10 mouse cellular contexts compared by ENCODE assay signal in the genomic region with DNA sequence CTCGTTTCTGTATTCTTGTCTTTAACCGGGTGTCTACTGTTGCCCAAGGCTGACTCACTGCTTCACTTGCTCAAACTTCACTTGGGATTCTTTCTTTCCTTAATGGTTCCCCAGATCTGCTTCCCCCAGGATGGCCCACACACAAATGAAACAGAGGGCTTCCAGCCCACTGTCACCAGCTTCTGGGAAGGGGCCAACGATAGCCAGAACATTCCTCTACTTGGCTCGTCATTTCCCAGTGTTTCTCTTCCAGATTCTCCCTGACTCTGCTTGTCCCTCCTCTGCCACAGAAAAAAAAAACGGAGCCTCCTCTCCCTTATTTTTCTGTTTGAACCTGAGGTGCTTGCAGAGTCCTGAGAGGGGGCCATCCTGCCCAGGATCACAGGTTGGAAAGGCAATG. TPM values are rescaled to one million over a fixed set of nuclear protein-coding genes. Genes with fewer than 3 reads are reported as not detected.
DNase-seq lines count a peak whose midpoint lies in the region; ATAC-seq and TF ChIP-seq lines count a peak whose summit lies in the region.
"Had no signal": no experiment of that assay in that cellular context is flagged by ENCODE, and none has a peak within 500 bp of the region (broad histone marks: within the 10 kb centered on the region; RNA-seq: fewer than 3 reads in every experiment).

No protein-coding gene starts in this region.

- WGBS in intestine, embryonic 14.5 days, result 63% methylated on average over 5 of the region's 5 CpGs
- WGBS in stomach, postnatal 0 days, result 43% methylated on average over 5 of the region's 5 CpGs

- ATAC-seq in megakaryocyte, adult 5-6 weeks (ENCODE audit: poor library complexity, severe bottlenecking), result no peak
- ATAC-seq in intestine, embryonic 14.5 days (replicated peaks; ENCODE audit: low FRiP score, low TSS enrichment, low read depth), result no peak
- no peak for ATAC-seq in stomach, postnatal 0 days (ENCODE audit: low FRiP score, low TSS enrichment)

- H3K9me3 ChIP-seq in megakaryocyte, embryonic 14.5 days, result no peaks in the 10 kb centered on the region
- no peaks in the 10 kb centered on the region for H3K9me3 ChIP-seq in intestine, embryonic 14.5 days (ENCODE audit: control insufficient read depth, low read length)
- H3K9me3 ChIP-seq in stomach, postnatal 0 days (ENCODE audit: control insufficient read depth, low read length), result no peaks in the 10 kb centered on the region

- peaks cover 96% of the 10 kb centered on the region for H3K4me1 ChIP-seq in megakaryocyte, embryonic 14.5 days
- peaks cover 37% of the 10 kb centered on the region for H3K4me1 ChIP-seq in intestine, embryonic 14.5 days (replicated peaks; ENCODE audit: control insufficient read depth, insufficient read depth, low read length)
- peaks cover 19% of the 10 kb centered on the region; the same call in 1 of the 2 replicates for H3K4me1 ChIP-seq in stomach, postnatal 0 days (replicated peaks; ENCODE audit: control insufficient read depth, insufficient read depth)

- TF ChIP-seq CTCF in stomach, postnatal 0 days (IDR thresholded peaks at IDR 0.05; ENCODE audit: low read depth), result no peak

- 0 out of 2 replicates have a peak overlapping the region, but pooled peaks have one; percentile 22 for H3K4me2 ChIP-seq in intestine, embryonic 14.5 days (ENCODE audit: low read length)
- H3K4me2 ChIP-seq in stomach, postnatal 0 days (replicated peaks; ENCODE audit: low read depth), result peak overlapping the region; percentile 40

- H3K27me3 ChIP-seq in megakaryocyte, embryonic 14.5 days (replicated peaks), result peaks cover 2% of the 10 kb centered on the region
- no peaks in the 10 kb centered on the region for H3K27me3 ChIP-seq in intestine, embryonic 14.5 days (replicated peaks; ENCODE audit: control insufficient read depth, insufficient read depth, low read length)
- no peaks in the 10 kb centered on the region for H3K27me3 ChIP-seq in stomach, postnatal 0 days (ENCODE audit: control insufficient read depth, insufficient read depth, low read length)

- no peak overlapping the region for H3K9ac ChIP-seq in intestine, embryonic 14.5 days (ENCODE audit: low read length)
- no peak overlapping the region for H3K9ac ChIP-seq in stomach, postnatal 0 days (ENCODE audit: low read length)

- H3K27ac ChIP-seq in intestine, embryonic 14.5 days (ENCODE audit: low read depth), result peak overlapping the region; percentile 78; the same call in 1 of the 2 replicates
- H3K27ac ChIP-seq in stomach, postnatal 0 days (replicated peaks), result peak overlapping the region; percentile 77

- DNase-seq in gastrocnemius, postnatal 10 days, result peak; percentile 27
- DNase-seq in gastrocnemius, adult 8-10 months (ENCODE audit: low spot score in 2 of 2), result no peak
- DNase-seq in intestine, embryonic 14.5 days (ENCODE audit: low spot score), result no peak
- DNase-seq in stomach, postnatal 0 days (ENCODE audit: low spot score), result no peak
- DNase-seq in thymus, adult 18-20 months, result no peak
- no peak for DNase-seq in kidney, postnatal 4 days

- TF ChIP-seq EP300 in stomach, postnatal 0 days (optimal IDR thresholded peaks at IDR 0.05), result no peak

- peak overlapping the region; percentile 18 for H3K4me3 ChIP-seq in megakaryocyte, embryonic 14.5 days (replicated peaks)
- no peak overlapping the region for H3K4me3 ChIP-seq in intestine, embryonic 14.5 days (ENCODE audit: low read depth, low read length)
- no peak overlapping the region for H3K4me3 ChIP-seq in stomach, postnatal 0 days (ENCODE audit: low read depth, low read length)

- peaks cover 19% of the 10 kb centered on the region for H3K36me3 ChIP-seq in megakaryocyte, embryonic 14.5 days (replicated peaks; ENCODE audit: low read length)
- no peaks in the 10 kb centered on the region; the same call in 1 of the 2 replicates for H3K36me3 ChIP-seq in intestine, embryonic 14.5 days (ENCODE audit: control insufficient read depth, insufficient read depth, low read length)
- H3K36me3 ChIP-seq in stomach, postnatal 0 days (ENCODE audit: control insufficient read depth, insufficient read depth, low read length), result 0 out of 2 replicates have a peak, but pooled peaks cover 2% of the 10 kb centered on the region

RNA-seq across cellular contexts. Expression of gene Capn2, which starts 1.9 kb away (rescaled TPM):
- 10 to 100 TPM; 79.2 to 87.6 TPM for total RNA-seq in gastrocnemius, postnatal 10 days (2021)
- total RNA-seq in gastrocnemius, adult 8-10 months (2022), result 10 to 100 TPM; 46.6 to 49.7 (median 47.6) TPM
- polyA plus RNA-seq in megakaryocyte, embryonic 14.5 days (2012; ENCODE audit: insufficient read depth, low replicate concordance), result 46.0 and 47.8 TPM in 2 replicates
- total RNA-seq in megakaryocyte, adult 5-6 weeks (2015), result 108 and 122 TPM in 2 replicates
- 174 and 241 TPM in 2 replicates for total RNA-seq in megakaryocyte, adult 5-6 weeks (2017)
- polyA plus RNA-seq in intestine, embryonic 14.5 days (2014; fragmentation: Nextera tagmentation; extraction: Ambion mirVana), result 89.9 and 94.5 TPM in 2 replicates
- 54.4 and 55.6 TPM in 2 replicates for polyA plus RNA-seq in stomach, postnatal 0 days (2015; fragmentation: Nextera tagmentation; extraction: Ambion mirVana)

RNA-seq across cellular contexts. Expression of gene Capn8, which starts 45.5 kb away (rescaled TPM):
- total RNA-seq in gastrocnemius, postnatal 10 days (2021), result not detected
- total RNA-seq in gastrocnemius, adult 8-10 months (2022), result not detected
- not detected in 2 replicates for polyA plus RNA-seq in megakaryocyte, embryonic 14.5 days (2012; ENCODE audit: insufficient read depth, low replicate concordance)
- not detected in 2 replicates for total RNA-seq in megakaryocyte, adult 5-6 weeks (2015)
- total RNA-seq in megakaryocyte, adult 5-6 weeks (2017), result not detected in 2 replicates
- polyA plus RNA-seq in intestine, embryonic 14.5 days (2014; fragmentation: Nextera tagmentation; extraction: Ambion mirVana), result 1.8 and 2.1 TPM in 2 replicates
- 10.1 and 12.8 TPM in 2 replicates for polyA plus RNA-seq in stomach, postnatal 0 days (2015; fragmentation: Nextera tagmentation; extraction: Ambion mirVana)
- total RNA-seq: left cerebral cortex, adult 18-20 months had no signal
- polyA plus RNA-seq: midbrain, embryonic 14.5 days had no signal
